Mouse (Mus musculus) ES-Bruce4 (cell line): ENCODE measurements around the gene Fkbp5.

ENCODE experiments used
- CTCF ChIP-seq: IDR thresholded peaks from one replicate; pipeline ENCODE4 v1.8.1; 2011; ENCODE audit warnings: low read depth, low read length
- POLR2A ChIP-seq: IDR thresholded peaks from one replicate; pipeline ENCODE4 v1.8.1; 2011; ENCODE audit warnings: low read length; ENCODE audit not compliant: insufficient read depth

DNA sequence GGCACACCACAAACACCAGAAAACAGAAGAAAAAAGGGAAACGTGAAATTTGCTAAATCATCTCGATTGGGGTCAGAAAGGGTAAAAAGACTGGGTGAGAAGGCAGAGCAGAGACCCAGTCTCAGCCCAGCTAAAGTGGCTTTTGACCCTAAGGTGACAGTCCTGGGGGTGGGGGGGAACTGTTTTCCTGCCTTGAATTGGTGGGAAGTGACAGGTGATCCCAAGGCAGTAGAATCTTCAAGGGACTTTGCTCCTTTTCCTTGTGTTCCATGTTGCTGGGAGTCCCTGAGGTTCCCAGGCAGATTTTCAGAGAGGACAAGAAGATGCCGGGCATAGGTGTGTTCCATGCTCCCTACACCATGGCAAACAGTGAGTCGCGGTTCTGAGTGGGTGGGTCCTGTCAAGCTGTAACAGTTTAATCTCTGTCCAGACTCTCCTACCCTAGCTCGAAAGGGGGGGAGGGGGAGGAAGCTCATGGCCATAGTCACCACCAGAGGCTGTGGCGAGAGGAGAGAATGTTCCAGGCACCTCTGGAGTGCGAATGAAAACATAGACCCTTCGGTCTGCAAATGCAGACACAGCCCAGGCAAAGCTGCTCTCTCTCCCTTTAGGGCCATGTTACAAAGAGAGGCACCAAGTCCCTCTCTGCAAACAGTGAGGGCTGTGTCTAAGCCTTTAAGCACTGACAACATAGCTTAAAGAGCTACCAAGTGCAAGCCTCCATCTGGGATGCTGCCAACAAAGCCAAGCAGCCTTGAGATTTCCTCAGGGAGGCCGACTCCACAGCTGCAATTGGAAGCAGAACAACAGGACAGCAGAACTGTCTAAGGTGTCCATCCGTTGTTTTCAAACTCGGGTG, 10.1 kb upstream of the Fkbp5 start:
- TF ChIP-seq POLR2A (no peak), CTCF (no peak)
